Mouse (Mus musculus): ENCODE measurements around the gene Zswim1. TPM values are rescaled to one million over a fixed set of nuclear protein-coding genes. Genes with fewer than 3 reads are reported as not detected.

Gene Zswim1
- polyA plus RNA-seq, 1 experiment, result 17.6 TPM

DNA sequence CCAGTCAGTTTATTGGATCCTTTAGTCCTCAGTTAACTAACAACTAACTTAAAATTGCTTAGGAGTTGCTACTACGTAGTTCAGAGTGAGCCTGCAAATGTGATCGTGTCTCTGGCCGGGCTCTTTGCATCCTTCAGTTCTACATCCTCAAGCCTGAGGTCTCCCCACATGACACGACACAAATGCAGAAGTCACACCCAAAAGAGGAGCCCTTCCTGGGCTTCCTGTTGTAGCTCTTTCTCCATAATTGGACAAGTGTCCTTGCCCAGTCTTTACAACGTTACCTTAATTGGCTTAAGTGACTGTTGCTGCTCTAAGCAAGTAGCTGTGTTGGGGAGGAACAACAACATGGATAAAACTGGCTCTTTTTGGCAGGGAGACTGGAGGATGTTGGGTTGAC, 7.1 kb upstream of the Zswim1 start:
- no peak for DNase-seq (ENCODE audit: low read depth)
- TF ChIP-seq POLR2A (IDR thresholded peaks at IDR 0.05; ENCODE audit: borderline replicate concordance, extremely low read depth, insufficient read depth, insufficient read length, poor library complexity, severe bottlenecking) (no peak), CTCF (IDR thresholded peaks at IDR 0.05; ENCODE audit: borderline replicate concordance, extremely low read depth, insufficient read depth, insufficient read length) (no peak)

DNA sequence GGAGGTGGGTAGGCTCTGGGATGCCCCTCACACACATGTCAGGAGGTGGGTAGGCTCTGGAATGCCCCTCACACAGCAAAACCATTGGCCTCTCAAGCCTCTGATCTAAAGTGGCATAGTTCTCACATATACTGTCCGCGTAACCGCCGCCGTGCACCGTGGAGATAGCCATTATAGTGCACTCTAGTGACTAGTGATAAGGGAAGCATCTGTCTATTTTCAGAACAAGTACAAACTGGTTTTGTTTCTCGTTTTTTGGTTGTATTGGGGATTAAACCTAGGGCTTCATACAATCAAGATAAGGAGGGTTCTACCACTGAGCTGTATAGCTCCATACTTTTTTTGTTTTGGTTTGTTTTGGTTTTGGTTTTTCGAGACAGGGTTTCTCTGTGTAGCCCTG, 6.7 kb upstream of the Zswim1 start:
- TF ChIP-seq CTCF (IDR thresholded peaks at IDR 0.05; ENCODE audit: borderline replicate concordance, extremely low read depth, insufficient read depth, insufficient read length) (no peak), POLR2A (IDR thresholded peaks at IDR 0.05; ENCODE audit: borderline replicate concordance, extremely low read depth, insufficient read depth, insufficient read length, poor library complexity, severe bottlenecking) (no peak)
- DNase-seq (ENCODE audit: low read depth), result no peak

DNA sequence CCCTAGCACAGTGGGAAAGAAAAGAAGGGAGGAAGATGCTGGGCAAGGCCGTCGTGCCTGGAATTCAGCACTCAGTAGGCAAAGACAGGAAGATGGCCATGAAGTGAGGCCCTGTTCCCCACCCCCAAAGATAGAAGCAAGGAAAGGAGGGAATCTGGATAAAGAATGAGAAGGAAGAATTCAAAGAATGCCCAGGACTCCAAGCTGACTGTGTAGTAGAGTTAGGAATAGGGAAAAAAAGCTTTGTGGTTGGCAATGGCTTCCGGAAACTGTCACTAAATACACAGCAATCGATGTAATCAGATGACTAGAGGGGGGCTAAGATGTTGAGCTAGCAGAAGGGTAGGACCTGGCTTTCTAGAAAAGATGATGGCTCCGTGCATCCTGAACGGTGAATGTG, 5.3 kb upstream of the Zswim1 start:
- no peak for TF ChIP-seq POLR2A (IDR thresholded peaks at IDR 0.05; ENCODE audit: borderline replicate concordance, extremely low read depth, insufficient read depth, insufficient read length, poor library complexity, severe bottlenecking)
- no peak for TF ChIP-seq CTCF (IDR thresholded peaks at IDR 0.05; ENCODE audit: borderline replicate concordance, extremely low read depth, insufficient read depth, insufficient read length)
- no peak for DNase-seq (ENCODE audit: low read depth)

DNA sequence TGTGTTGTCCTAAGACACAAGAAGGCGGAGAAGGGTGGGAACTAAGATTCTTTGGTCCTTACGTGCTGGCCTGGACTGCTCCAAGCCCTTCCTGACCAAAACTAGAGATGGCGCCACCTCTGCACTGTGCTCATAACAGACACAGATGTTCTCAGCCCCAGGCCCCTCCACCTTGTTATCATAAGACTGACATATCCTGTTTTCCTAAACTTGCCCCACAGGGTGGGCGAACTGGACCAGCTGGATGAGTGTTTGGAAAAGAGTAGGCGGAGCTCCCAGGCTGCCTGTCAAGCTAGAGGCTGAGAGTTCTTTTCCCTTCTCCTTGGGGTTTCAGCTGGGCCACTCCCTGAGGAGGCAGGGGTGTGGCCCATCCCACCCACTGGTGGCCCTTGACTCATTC, 4.8 kb upstream of the Zswim1 start:
- TF ChIP-seq CTCF (IDR thresholded peaks at IDR 0.05; ENCODE audit: borderline replicate concordance, extremely low read depth, insufficient read depth, insufficient read length) (no peak), POLR2A (IDR thresholded peaks at IDR 0.05; ENCODE audit: borderline replicate concordance, extremely low read depth, insufficient read depth, insufficient read length, poor library complexity, severe bottlenecking) (no peak)
- DNase-seq (ENCODE audit: low read depth), result peak; percentile 17

DNA sequence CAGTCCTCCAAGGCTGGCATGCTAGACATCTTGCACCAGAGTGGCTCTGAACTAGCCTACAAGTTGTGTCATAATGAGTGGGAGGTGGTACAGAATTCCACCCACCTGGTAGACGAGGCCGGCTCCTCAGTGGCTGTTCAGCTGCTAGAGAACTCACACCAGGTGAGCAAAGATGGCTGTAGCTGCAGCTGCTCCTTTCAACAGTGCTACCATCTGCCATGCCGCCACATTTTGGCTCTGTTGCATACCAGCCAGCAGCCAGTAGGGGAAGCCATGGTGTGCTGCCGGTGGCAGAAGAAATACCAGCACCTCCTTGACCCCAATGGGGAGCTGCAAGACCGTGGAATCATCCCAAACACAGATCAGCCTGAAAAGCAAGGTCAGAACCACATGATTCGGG, 1.4 kb upstream of the Zswim1 start:
- DNase-seq (ENCODE audit: low read depth), result no peak
- TF ChIP-seq POLR2A (IDR thresholded peaks at IDR 0.05; ENCODE audit: borderline replicate concordance, extremely low read depth, insufficient read depth, insufficient read length, poor library complexity, severe bottlenecking) (no peak), CTCF (IDR thresholded peaks at IDR 0.05; ENCODE audit: borderline replicate concordance, extremely low read depth, insufficient read depth, insufficient read length) (no peak)

DNA sequence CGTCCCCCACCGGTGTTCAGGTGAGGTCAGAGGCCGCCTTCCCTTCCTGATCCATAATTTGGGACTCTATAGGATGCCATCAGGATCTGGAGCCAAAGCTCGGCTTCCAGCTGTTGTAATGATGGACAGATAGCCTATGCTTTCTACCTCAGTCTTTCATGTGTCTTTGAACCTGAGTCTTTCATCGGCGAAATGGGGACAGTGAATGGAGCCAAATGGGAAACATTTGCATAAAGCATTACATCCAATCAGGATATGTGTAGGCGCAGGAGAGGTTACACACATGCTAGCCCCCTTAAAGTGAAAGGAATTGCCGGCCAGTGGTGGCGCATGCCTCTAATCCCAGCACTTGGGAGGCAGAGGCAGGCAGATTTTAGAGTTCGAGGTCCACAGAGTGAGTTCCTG, 697 bp downstream of the Zswim1 start:
- TF ChIP-seq POLR2A (IDR thresholded peaks at IDR 0.05; ENCODE audit: borderline replicate concordance, extremely low read depth, insufficient read depth, insufficient read length, poor library complexity, severe bottlenecking) (no peak), CTCF (IDR thresholded peaks at IDR 0.05; ENCODE audit: borderline replicate concordance, extremely low read depth, insufficient read depth, insufficient read length) (no peak)
- DNase-seq (ENCODE audit: low read depth), result peak; percentile 79

DNA sequence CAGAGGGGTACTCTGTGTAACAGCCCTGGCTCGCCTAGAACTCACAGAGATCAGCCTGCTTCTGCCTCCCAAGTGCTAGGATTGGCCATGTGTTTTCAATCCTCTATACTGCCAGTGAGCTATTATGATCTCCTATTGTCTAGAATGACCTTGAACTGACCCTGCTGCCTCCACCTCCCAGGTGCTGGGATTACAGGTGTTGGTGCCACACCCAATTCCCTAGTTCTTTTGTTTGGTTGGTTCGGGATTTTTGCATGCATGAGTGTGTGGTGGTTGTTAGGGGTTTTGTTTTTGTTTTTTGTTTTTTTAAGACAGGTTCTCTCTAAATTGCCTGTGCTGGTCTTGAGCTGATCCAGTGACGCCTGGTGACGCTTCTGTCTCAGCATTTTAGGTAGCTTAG, 1.5 kb downstream of the Zswim1 start:
- no peak for TF ChIP-seq CTCF (IDR thresholded peaks at IDR 0.05; ENCODE audit: borderline replicate concordance, extremely low read depth, insufficient read depth, insufficient read length)
- no peak for TF ChIP-seq POLR2A (IDR thresholded peaks at IDR 0.05; ENCODE audit: borderline replicate concordance, extremely low read depth, insufficient read depth, insufficient read length, poor library complexity, severe bottlenecking)
- no peak for DNase-seq (ENCODE audit: low read depth)

DNA sequence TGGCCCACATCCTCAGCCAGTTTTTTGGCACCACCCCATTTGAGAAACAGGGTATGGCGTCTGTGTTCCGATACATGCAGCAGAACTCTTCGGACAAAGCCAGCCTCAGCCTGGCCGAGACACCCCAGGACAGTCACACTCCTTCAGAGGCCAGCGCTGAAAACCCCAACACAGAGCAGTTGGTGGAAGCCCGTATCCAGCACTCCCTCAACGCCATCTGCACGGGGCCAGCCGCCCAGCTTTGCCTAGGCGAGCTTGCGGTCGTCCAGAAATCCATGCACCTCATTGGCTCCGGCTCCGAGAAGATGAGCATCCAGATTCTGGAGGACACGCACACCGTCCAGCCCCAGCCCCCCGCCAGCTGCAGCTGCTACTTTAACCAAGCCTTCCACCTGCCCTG, 3.0 kb downstream of the Zswim1 start:
- TF ChIP-seq POLR2A (IDR thresholded peaks at IDR 0.05; ENCODE audit: borderline replicate concordance, extremely low read depth, insufficient read depth, insufficient read length, poor library complexity, severe bottlenecking), result no peak
- TF ChIP-seq CTCF (IDR thresholded peaks at IDR 0.05; ENCODE audit: borderline replicate concordance, extremely low read depth, insufficient read depth, insufficient read length), result no peak
- DNase-seq (ENCODE audit: low read depth), result no peak

DNA sequence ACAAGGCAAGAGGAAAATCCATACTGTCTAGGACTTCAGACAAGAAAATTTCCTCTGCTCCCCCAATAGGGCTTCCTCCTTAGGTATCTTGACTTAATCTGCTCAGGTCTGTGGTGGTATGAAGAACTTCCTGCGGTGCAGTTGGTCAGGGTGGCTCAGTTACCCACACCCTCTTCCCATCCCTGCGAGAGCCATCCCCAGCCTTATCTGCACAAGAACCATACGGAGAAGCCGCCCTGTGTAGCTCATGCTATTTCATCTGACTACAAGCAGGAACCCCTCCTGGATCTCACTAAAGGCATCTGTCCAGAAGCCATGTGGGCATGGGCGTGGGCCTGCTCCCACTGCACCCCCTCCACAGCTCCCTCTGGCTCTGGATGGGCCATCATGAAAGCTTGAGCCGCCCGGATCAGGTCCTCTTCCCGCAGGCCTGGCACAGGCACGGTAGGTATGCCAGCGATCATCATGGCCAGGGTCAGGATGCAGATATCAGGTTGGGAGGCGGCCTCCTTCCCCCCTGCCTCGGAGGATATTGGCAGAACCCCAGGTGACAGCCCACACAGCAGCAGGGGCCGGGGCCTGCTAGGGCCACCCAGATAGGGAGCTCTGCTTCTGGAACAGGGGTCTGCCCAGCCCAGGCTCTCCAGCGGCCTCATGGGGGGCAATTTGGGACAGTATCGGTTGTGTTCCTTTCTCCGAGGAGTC, 4.8 kb downstream of the Zswim1 start:
- TF ChIP-seq CTCF (IDR thresholded peaks at IDR 0.05; ENCODE audit: borderline replicate concordance, extremely low read depth, insufficient read depth, insufficient read length) (no peak), POLR2A (IDR thresholded peaks at IDR 0.05; ENCODE audit: borderline replicate concordance, extremely low read depth, insufficient read depth, insufficient read length, poor library complexity, severe bottlenecking) (no peak)
- DNase-seq (ENCODE audit: low read depth), result no peak

DNA sequence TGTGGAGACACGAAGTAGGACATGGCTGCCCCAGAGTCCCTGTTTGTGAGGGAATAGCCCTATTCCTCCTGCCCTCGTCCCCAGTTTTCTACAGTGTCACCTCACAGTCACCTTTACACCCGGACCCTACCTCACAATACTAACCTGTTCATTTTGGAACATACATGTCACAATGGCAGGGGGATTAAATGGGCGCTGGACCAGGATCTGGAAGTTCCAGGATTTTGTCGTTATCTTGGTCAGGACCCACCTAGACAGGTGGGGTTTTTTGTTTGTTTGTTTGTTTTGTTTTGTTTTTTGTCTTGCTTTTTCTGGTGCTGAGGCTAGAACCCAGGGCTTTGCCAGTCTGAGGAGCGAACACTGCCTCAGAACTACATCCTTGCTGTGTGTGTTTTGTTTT, 6.0 kb downstream of the Zswim1 start, which contains the start of gene Spata25:
Gene Spata25, minus strand, starts transcription at position 101 of the 400 bp plus-strand sequence.
- DNase-seq (ENCODE audit: low read depth), result no peak
- TF ChIP-seq POLR2A (IDR thresholded peaks at IDR 0.05; ENCODE audit: borderline replicate concordance, extremely low read depth, insufficient read depth, insufficient read length, poor library complexity, severe bottlenecking) (no peak), CTCF (IDR thresholded peaks at IDR 0.05; ENCODE audit: borderline replicate concordance, extremely low read depth, insufficient read depth, insufficient read length) (no peak)

DNA sequence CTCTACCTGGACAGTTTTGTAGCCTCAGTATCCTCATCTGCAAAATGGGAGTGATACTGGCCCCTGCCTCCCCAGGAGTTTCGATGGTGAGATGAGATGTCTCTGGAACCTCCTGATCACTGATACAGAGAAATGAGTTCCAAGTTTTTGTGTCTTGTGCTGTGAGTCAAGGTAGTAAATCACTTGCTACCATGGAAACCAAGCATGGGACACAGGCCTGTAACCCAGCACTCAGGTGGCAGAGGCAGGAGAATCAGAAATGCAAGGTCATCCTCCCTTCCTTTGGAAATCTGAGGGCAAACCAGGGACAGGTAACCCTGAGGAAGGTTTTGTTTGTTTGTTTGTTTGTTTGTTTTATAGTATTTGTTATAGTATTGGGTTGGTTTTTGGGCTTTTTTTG, 6.6 kb downstream of the Zswim1 start:
- TF ChIP-seq CTCF (IDR thresholded peaks at IDR 0.05; ENCODE audit: borderline replicate concordance, extremely low read depth, insufficient read depth, insufficient read length), result no peak
- TF ChIP-seq POLR2A (IDR thresholded peaks at IDR 0.05; ENCODE audit: borderline replicate concordance, extremely low read depth, insufficient read depth, insufficient read length, poor library complexity, severe bottlenecking), result no peak
- no peak for DNase-seq (ENCODE audit: low read depth)

DNA sequence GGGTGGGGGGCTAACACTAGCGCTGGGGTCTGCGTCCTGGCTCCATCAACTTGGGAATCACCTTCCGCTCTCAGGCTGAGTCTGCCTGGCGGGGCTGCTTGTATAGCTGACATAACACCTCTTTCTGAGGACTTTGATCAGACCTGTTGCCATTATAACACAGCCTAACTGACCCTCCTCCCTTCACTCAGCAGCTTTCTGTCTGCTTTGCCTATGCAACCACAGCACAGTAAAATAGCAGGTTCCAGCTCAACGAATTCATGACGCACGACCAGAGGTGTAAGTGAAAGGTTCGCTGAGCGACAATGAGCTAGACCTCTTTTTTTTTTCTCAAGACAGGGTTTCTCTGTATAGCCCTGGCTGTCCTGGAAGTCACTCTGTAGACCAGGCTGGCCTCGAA, 8.5 kb downstream of the Zswim1 start:
- TF ChIP-seq CTCF (IDR thresholded peaks at IDR 0.05; ENCODE audit: borderline replicate concordance, extremely low read depth, insufficient read depth, insufficient read length) (no peak), POLR2A (IDR thresholded peaks at IDR 0.05; ENCODE audit: borderline replicate concordance, extremely low read depth, insufficient read depth, insufficient read length, poor library complexity, severe bottlenecking) (no peak)
- DNase-seq (ENCODE audit: low read depth), result no peak
